Mouse (Mus musculus): ENCODE measurements around the gene Prlr.
A peak's percentile ranks its signal among the peaks of the same experiment; 100 is the strongest.

Gene Prlr

GRCm38 (mm10) chr15:10235977-10236376 is 58.9 kb downstream of the Prlr start:
- no peak for DNase-seq (ENCODE audit: low spot score in 2 of 2)

DNA sequence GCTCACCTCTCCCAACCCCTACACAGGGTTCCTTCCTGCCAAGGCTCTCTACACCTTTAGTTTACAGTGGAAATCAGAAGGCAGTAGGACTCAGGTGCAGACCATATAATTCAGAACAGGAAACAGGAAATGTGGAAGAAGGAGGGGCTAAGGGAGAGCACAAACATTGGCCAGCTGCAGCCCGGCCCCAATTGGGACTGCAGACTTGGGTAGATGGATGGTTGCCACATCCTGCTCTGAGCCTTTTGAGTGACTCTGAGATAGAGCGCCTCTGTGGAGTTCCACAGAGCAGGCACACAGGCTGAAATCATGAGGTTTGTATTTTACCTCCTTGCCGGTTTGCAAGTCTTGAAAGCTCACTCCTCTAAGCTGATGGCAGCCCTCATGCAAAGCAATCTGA is 59.8 kb downstream of the Prlr start:
- DNase-seq (ENCODE audit: low spot score in 2 of 2), result no peak

DNA sequence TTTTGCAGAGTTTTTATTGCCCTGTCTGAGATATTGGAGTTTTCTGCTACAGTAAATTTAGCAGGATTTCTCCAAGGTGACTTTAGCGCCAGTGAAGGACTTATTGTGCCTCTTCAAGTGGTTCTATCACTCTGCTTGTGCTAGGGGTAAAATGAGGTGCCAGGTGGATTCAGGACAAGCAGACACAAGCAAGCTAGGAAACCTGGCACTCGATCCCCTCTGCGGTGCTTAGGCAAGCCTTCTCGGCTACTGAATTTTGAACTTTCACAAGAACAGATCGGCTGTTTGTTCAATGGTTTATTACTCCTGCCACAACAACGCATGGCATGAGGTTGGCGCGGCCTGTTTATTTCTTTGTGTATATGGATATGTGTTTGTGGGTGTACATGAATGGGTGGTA is 61.4 kb downstream of the Prlr start:
- DNase-seq (ENCODE audit: low spot score in 2 of 2), result no peak

DNA sequence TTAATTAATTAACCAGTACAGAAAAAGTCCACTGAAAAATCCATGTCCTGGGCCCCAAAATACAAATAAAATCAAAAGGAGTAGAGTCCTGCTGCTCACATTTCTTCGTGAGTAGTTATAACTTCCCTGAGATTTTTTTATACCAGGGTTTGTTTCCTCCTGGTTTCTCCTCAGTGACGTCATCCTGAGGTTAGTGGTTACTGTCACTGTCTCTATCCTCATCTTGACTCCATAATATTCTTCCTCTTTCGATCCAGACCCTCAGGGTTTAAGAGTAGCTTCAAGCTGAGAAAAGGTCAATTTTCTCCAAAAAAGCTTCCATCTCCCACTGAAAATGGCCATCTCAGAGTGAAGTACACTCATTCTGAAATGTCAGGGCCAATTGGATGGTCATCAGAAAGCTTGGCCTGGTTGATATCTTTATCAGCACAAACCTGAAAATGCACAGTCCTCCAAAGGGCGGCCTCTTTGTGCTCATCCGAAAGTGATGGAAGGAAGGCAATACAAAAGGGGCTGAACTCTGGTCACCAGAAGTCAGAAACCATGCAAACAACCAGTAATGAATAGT is 63.3 kb downstream of the Prlr start:
- DNase-seq (ENCODE audit: low spot score in 2 of 2), result no peak

DNA sequence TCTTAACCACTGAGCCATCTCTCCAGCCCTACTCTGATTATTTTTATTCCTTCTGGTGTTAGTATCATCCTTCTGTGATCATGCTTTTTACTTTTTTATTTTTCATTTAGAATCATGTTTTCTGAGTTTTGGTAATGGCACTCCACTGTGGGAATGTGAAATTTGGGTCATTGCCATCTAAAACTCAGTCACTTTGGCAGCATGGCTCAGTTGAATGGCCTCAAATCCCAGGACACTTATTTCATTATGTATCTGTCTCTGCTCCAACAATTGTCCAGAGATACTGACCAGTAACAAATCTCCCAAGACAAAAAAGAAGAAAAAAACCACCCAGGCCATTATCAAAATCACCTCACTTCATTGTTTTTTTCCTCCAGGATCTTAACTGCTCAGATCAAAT is 65.2 kb downstream of the Prlr start:
- no peak for DNase-seq (ENCODE audit: low spot score in 2 of 2)

DNA sequence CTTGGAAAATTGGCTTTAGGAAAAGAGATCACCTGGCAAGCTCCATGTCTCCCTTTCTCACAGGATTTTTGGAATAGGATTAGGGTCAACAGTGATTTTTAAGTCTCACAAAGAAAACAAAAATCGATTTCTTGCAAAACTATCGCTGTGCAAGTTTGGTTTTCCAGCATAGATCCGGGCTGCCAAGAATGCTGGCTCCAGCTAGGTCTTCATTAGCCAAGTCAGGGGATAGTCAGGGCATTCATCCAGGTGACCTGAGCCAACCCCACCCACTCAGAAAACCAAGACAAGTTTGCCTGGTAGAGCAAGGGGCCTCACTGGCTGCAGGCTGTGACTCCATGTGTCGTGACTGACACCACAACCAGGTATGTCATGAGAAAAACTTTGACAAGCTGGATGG is 72.2 kb downstream of the Prlr start:
- no peak for DNase-seq (ENCODE audit: low spot score in 2 of 2)

DNA sequence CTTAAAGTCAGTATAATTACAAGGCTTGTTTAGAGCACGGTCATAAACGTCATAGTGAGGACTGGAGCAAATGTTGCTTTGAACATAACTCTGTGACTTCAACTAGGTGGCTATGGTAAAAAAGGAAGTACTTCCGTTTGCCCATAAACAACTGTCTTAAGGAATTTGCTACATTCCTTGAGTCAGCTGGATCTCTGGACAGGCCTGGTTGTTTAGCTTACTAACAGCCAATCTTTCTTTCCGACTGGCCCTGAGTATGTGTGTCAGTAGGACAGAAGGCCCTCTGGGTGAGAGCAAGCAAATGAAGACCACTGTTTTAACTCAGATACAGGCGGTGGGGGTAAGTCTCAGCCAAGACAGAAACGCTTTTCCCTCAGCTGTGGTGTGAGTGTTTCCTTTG is 73.7 kb downstream of the Prlr start:
- DNase-seq (ENCODE audit: low spot score in 2 of 2), result no peak

DNA sequence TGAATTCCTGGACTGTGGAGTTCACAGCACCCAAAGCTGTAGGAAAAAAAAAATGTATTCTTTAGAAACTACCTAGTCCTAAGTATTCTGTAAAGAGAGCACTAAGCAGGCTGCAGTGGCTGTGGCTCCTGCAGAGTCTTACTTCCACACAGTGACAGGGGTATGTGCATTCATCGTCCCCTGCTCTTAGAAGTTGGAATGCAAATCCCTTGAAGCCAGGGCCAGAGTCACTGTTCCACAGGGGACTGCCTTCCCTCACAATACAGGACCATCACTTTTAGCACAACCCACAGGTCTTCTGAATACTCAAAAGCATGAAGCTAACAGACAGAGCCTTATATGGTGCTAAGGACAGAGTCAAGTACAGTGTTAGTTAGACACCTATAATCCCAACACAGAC is 75.5 kb downstream of the Prlr start:
- DNase-seq (ENCODE audit: low spot score in 2 of 2), result no peak

- no peak for DNase-seq (ENCODE audit: low spot score in 2 of 2)
Measured at GRCm38 (mm10) chr15:10262219-10262618, 85.2 kb downstream of the Prlr start.

DNA sequence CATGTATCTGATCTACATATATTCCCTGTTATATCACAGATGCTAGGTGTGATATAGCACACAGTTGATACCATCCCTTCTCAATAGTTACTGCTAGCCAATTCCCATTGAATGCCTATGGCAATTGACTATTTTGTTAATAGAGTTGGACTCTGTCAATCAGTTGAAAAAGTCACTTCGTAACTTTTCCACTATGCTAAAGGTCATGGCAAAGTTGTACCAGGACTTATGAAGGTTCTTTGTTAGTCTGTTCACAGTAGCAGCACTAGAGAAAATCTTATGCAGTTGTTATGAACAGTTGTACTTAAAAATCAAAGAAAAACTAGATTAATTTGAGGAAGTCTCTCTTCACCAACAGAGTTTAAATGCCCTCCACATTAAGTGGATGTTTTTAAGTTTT is 85.6 kb downstream of the Prlr start:
- DNase-seq (ENCODE audit: low spot score in 2 of 2), result no peak

- no peak for DNase-seq (ENCODE audit: low spot score in 2 of 2)
Measured at GRCm38 (mm10) chr15:10263420-10263819, 86.4 kb downstream of the Prlr start.

DNA sequence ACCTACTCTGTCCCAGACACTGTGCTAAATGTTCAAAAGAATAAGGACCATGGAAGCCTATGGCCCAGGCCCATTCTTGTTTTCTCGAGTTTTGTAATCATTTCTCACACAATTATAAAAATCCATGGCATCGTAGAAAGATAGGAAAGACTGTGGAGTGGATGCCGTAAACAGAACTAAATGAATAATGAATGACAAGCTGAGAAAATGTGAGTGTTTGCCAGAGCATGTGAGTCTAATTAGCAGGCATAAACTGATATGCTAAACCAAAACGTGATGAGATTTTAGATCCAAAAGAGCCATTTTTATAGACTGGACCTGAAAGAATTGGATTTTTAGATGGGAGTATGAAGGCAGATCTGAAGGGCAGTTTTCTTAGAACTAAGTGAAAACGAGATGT is 87.8 kb downstream of the Prlr start:
- no peak for DNase-seq (ENCODE audit: low spot score in 2 of 2)

DNA sequence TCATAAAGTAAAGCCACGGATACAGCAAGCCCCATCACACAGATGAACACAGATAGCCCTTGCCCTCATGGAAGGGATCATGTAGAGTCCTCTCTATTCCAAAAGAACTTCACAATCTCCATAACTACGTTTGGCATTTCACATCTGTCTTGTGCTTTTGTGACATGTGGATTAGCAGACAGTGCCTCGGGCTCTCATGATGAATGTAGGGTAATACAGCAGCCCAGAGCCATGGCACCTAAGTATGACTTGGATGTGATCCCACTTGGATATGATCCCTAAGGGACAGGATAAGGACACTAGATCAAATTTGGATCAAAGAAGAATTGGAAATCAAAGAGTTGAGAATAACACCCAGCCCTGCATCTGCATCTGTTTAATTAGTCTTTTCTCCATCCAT is 90.2 kb downstream of the Prlr start:
- DNase-seq (ENCODE audit: low spot score in 2 of 2), result no peak

- no peak for DNase-seq (ENCODE audit: low spot score in 2 of 2)
Measured at GRCm38 (mm10) chr15:10276386-10276785, 99.3 kb downstream of the Prlr start.

GRCm38 (mm10) chr15:10277461-10277860 is 100.4 kb downstream of the Prlr start:
- no peak for DNase-seq (ENCODE audit: low spot score in 2 of 2)

DNA sequence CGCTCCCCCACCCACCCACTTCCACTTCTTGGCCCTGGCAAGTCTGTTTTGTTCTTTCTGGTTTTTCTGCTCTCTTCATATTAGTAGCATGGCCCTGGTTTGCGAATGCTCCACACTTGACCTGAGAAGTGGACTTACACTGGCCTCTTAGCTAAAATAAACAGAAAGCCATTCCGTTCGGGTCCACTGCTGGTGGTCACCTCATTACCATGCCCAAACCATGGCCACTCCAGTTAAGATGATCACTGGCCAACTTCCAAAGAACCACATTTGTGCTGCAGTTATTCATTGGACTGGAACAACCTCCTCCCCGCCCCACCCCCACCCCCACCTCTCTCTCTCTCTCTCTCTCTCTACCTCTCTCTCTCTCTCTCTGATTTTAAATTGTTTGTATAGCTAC is 104.5 kb downstream of the Prlr start:
- DNase-seq (ENCODE audit: low spot score in 2 of 2), result no peak

- no peak for DNase-seq (ENCODE audit: low spot score in 2 of 2)
Measured at GRCm38 (mm10) chr15:10283661-10284060, 106.6 kb downstream of the Prlr start.

DNA sequence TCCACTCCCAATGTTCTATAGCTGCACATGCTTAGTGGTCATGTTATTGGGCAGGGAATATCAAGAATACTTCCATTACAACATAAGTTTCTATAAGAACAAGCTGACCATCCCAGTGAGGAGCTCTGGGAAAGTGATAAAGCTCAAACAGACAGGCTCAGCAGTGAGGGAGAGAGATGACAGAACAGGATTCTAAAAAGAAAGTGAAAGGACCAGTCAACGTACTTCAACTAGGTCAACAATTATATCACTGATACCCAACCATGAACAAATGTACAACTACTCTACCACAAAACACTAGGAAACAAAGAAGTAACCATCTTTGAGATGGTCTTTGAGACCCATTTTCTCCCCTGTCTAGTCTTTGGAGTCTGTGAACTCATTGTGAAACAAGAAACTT is 119.5 kb downstream of the Prlr start:
- DNase-seq (ENCODE audit: low spot score in 2 of 2), result no peak

DNA sequence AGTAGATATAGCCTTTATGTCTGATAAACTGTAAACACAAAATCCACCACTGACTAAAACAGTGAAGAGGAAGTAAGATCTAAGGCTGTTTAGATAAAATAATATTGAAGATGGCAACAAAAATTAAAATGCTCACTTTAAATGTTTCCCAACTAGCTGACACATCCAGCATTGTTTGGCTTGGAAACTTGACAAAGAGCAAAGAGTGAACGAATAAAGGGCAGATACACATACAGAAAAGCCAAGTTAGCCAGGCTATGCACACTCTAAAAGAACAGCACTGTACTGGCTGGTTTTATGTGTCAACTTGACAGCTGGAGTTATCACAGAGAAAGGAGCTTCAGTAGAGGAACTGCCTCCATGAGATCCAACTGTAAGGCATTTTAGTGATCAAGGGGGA is 121.0 kb downstream of the Prlr start:
- no peak for DNase-seq (ENCODE audit: low spot score in 2 of 2)

DNA sequence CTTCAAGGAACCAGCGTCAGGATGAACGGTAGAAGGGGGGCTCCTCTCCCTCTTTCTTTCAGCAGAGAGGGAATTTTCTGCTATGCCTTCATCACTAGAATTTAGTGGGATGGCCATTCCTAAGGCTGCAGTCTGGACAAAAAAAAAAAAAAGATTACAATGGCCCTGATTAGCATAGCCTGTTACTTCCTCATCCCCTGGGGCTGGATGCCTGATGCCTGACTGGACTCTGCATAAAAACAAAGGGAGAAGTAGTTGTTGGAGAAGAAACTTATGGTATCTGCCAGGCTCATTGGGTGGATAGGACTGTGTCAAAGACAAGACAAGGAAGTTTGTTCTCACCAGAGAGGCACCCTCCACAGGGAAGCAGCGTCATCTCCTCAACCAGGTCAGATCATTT is 122.4 kb downstream of the Prlr start:
- DNase-seq (ENCODE audit: low spot score in 2 of 2), result no peak

- no peak for DNase-seq (ENCODE audit: low spot score in 2 of 2)
Measured at GRCm38 (mm10) chr15:10306461-10306860, 129.4 kb downstream of the Prlr start.

GRCm38 (mm10) chr15:10311826-10312225 is 134.8 kb downstream of the Prlr start:
- DNase-seq (ENCODE audit: low spot score in 2 of 2), result no peak

DNA sequence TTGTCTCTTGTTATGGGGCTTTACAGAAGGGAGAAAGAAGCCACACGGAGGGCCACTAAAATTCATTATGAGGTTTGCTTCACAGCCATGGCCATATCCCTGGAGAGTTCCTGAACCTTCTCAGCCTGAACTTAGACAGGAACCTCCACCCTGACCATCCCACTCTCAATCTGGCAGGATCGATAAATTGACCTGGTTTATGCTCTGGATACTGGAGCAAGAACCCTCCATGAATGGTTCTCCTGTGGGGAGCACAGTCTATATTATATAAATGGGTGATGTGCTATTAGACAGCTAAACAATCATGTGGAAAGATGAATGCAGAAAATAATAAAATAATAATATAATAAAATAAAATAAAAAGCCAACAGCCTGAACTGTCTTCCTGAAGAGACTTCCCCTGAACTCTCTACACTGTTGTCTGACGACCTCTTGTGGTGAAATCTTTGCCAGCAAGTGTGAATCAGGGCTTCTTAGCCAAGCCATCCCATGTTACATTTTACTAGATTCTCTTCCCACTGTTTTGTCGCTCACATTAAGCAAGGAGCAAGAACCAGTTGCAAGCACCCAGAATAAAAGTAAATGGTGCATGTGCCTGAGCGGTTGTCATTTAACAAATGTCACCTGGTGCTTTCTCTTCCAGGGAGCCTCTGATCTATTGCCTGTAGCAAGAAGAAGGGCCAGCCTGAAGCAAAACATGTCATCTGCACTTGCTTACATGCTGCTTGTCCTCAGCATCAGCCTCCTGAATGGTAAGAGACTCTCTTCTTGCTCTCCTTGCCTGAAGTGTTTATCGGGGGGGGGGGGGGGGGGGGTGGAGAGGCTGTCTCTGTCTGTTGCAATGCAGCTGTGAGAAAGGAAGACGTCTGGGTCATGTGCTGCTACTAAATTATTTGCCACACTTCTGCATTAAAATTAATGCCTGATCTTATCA is 136.8 kb downstream of the Prlr start:
- DNase-seq (ENCODE audit: low spot score in 2 of 2), result peak in 1 of 2 experiments; percentile 25

- no peak for DNase-seq (ENCODE audit: low spot score in 2 of 2)
Measured at GRCm38 (mm10) chr15:10325080-10325479, 148.0 kb downstream of the Prlr start, which contains the start of gene Gm21973. TSS of gene Gm21973 (plus strand) at chr15:10325380.
